Mouse (Mus musculus) layer of hippocampus, adult 11-12 months (tissue): Measurements from ENCODE around the gene Stk11.

Experiments
- DNase-seq: peaks from one replicate; pipeline ENCODE4 v3.0.0; 2022; ENCODE audit warnings: low spot score

Gene Stk11

GRCm38 (mm10) chr10:80170601-80171021 is 55.0 kb downstream of the Stk11 start:
- DNase-seq: no peak

DNA sequence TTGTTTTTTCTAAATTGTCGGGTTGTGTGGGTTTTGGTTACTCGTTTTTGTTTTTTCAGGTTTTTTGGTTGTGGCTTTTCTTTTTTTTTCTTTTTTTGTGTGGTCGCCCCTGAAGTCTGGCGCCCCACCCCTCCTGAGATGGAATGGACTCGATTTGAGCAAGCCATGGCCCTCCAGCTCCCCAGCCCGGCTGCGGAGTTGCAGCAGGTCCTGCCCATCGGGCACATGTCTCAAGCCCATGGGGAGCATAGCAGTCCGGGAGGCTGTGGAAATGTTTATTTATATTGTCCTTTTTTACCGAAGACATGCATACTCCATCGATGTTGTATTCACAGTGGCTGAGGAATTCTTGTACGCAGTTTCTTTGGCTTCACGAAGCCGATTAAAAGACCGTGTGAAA is 55.6 kb downstream of the Stk11 start:
- no peak for DNase-seq

DNA sequence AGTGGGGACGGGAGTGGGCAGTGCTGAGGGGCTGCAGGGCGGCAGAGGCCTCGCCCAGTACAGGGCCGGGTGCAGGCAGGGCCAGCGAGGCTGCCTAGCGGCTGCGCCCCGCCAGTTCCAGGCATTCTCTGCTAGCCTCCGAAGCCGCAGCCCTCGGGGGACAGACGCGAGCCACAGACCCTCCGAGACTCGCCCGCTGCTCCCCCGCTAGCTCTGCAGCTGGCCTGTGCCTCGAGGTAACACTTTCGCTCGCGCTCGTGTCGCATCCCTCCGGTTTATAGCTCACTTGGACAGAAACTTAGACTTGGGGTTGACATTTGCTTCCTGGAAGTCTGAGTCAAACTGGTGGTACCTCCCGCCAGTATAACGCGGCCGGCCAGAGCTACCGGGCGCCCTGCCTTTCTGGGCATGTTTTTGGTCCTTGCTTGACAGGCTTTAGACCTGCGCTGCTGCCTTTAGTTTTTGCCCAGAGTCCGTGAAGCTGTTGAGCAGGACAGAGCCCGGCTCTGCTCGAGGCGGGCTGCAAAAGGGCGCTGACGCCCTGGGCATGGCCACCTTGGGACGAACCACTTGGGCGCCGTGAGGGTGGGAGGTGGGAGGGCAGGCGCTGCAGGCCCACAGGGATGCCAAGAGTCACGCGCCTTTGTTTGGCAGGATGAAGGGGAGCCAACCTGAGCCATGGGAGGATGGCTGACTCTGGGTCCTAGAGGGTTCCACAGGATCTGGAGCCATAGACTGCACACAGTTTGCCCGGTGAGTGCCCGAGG is 56.3 kb downstream of the Stk11 start:
- DNase-seq: no peak

DNA sequence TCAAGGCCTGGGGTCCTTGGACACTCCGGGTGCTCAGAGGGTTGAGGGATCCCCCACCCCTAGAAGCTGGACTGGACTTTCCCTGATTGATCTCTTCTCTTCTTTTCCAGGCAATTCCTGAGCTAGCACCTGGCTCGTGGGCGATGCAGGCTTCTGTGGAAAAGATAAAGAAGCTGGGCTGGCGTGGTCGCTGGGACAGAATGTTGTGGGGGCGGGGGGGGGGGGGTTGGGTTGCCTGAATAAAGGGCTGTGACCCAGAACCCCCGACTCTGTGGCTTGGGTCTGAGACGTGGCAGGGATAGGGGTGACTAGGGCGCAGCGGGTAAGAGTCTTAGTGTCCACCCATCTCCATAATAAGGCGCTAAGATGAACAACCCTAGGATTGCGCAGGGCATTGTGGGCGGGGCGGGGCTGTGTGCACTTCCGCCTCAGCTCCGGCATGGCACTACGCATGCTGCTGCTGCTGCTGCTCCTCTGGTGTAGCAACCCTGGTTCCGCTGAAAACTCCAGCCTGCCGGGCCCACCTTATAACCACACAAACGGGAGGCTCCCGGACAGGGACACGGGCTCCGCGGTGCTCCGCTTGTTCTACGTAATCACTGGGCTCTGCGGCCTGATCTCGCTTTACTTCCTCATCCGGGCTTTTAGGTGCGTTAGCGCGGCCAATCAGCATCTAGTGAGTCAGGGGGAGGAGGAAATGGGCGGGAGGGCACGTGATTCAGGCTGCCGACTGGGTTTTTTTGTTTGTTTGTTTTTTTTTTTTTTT is 57.1 kb downstream of the Stk11 start, which contains the start of gene 1600002K03Rik:
TSS of gene 1600002K03Rik (plus strand) at position 418 of the 766 bp plus-strand sequence.
- DNase-seq: peak; percentile 93

DNA sequence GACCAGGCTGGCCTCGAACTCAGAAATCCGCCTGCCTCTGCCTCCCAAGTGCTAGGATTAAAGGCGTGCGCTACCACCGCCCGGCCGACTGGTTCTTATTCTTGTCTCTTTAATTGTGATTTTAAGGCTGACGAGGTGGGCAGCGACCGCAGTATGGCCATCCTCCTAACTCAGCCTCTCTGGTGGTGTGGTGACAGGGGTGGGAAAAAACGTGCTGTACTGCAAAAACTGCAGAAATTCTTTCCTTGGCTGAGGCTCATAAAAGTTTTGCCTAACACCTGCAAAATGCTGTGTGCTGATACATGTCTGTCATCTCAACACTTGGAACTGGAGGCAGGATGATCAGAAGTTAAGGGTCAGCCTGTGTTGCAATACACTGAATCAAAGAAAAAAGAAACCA is 57.8 kb downstream of the Stk11 start:
- no peak for DNase-seq

DNA sequence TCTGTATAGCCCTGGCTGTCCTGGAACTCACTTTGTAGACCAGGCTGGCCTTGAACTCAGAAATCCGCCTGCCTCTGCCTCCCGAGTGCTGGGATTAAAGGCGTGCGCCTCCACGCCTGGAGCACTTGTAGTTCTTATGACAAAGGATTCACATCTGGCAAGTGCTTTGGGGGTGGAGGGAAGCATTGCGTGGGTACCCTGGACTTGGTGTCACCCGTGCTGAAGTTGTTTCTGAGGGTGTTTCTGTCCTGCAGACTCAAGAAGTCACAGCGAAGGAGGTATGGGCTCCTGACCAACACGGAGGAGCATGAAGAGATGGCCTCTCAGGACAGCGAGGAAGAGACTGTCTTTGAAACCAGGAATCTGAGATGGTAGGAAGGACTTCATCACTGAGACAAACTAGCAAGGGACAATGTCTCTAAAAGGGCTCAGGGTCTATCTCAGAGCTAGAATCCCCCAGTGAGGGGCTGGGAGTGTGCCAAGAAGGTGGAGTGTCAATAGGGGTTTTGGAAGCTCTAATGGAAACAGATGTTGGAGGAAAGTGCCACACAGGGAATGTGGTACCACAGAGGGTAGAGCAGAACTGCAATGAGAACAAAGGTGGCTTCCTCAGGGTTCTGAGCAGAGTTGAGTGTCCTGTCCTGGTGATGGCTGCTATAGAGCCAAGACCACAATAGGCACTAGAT is 58.5 kb downstream of the Stk11 start:
- no peak for DNase-seq

DNA sequence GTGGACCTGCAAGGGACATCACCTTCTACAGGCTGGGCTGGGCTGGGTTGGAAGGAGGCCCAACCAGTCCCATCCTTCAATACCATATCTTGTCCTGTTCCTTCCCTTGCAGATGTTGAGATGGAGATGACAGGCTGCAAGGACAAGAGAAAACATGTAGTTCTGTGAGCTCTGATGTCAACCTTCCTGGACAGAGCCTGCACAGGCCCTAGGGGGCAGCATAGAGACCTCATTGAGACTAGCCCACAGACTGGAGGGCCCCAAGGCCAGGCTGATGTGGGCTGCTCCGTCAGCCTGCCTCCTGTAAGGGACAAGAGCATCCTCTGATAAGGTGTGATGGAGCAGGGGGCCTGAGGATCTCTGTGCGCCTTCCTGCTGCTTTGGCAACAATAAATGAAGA is 59.1 kb downstream of the Stk11 start:
- DNase-seq: no peak

DNA sequence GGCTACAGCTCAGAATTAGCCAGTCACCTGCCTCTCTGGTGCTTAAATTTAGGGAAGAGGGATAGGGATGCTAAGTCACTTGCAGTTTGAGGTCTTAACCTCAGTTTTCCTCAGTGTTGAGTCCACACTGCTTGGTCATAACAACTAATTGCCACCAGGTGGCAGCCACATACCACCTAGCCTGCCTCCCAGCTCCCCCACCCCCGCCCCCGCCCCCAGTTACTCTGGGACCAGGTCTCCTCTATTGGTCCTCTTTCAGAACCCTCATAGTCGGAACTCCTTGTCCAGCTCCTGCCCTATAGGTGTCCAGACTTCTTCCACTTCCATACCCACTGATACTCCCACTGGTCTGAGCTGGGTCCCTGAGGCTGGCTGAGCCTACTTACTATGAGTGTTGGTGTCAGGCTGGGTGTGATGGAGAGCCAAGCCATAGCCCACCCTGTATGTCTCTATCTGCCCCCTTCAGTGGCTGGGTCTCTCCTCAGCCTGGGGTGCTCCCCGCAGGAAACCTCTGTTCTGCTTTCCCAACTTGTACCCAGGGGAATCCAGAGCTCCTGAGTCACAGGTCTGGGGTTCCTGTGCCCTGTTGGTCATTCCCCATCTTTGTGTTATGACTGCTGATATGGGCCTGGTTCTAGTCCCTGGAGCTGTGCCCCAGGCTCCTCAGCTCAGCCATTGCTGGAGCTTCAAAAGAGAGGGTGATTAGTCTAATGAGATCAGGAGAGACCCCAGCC is 60.1 kb downstream of the Stk11 start:
- no peak for DNase-seq

DNA sequence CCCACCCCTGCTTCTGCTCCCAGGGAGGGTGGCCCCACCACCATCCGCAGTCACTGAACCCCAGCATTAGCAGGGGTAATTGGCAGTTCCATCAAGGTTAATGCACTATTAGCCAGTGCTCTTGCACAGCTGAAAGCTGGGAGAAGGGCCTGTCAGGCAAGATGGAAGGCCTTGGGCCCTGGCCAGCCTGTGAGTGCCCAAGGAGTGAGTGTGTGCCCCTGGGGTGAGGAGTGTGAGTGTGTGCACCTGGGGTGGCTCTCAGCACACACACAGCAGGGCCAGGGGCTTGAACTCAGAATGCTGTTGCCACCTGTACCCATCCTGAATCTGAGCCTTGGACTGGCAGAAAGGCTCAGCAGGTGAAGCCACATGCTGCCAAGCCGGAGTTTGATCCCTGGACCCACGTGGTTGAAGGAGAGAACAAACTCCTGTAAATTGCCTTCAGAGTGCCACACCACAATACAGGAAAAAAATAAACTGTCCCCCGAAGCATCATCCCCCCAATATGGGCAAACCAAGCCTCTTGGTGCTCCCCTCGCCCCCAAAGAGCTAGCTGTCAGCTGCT is 60.7 kb downstream of the Stk11 start:
- DNase-seq: no peak

DNA sequence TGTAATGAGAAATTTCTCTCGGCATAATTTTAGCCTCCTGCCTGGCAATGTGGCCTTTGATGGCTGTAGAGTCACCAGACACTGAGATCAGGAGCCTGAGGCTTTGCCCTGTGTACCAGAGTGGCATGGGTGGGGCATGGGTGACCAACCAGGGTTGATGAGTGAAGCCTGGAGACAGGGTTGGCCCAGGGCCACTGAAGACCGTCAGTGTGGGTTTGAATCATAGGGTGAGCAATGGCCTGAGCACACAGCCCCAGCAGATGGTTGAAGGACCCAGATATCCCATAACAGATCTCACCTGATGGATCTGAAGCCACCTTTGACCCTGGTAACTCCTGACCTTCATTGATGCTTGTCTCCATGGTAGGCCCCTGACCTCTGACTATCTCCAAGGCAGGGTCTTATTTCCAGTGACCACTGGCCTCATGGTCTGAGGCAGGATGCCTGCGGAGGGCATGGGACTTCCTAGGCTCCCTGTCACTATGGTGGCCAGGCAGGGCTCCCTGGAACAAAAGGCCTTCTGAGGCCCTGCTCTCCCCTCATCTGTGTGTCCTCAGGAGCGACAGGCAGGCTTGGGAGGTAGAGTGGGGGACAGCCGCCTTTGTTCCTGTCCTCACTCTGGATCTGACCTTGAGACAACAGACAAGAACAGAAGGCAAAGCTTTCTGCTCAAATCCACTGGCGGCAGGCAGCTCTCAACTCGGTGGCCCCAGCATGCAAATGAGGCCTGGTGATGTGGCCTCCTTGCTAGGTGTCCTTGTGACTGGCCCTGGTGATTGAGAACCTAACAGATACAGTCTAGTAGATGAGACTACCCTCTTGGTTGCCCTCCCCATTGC is 62.1 kb downstream of the Stk11 start:
- no peak for DNase-seq

- no peak for DNase-seq
Observed at GRCm38 (mm10) chr10:80179068-80180051, 63.8 kb downstream of the Stk11 start, which contains the start of gene Efna2. Efna2 (plus strand) TSS chr10:80179482.
